27 mouse cellular contexts compared by ENCODE assay signal in the genomic region with DNA sequence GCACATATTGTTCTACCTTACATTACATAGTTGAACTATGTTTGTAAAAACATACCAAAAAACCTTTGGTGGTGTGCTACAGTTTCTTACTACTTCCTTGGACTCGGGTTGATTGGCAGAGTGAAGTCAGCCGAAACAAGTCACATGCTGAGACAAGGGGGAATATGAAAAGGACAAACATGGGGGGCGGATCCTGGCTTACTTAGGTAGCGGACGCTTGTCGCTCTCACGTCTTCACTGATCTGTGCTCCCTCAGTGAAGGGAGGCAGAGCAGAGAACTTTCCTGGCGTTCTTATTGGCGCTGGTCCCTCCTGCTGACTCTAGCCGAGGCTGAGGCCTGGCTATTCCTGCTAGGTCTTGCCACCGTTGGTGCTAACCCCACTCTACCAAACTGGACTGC. TPM values are rescaled to one million over a fixed set of nuclear protein-coding genes. Genes with fewer than 3 reads are reported as not detected.
"Had no signal": no experiment of that assay in that cellular context is flagged by ENCODE, and none has a peak within 500 bp of the region (broad histone marks: within the 10 kb centered on the region; RNA-seq: fewer than 3 reads in every experiment).

No protein-coding gene starts in this region.

- H3K9me3 ChIP-seq: heart, embryonic 10.5 days; heart, embryonic 12.5 days; hindbrain, embryonic 10.5 days; hindbrain, embryonic 12.5 days; intestine, embryonic 15.5 days; limb, embryonic 10.5 days; limb, embryonic 12.5 days; liver, embryonic 12.5 days had no signal

- DNase-seq: gastrocnemius, adult 2 months; gastrocnemius, postnatal 10 days; gastrocnemius, postnatal 25 days; heart, adult 18-20 months; heart, postnatal 10 days; heart, postnatal 4 days; kidney, adult 18-20 months; kidney, adult 8-10 months; kidney, postnatal 10 days; kidney, postnatal 25 days; kidney, postnatal 4 days had no signal

- H3K4me3 ChIP-seq: gastrocnemius, adult 2 months; heart, embryonic 10.5 days; heart, embryonic 12.5 days; hindbrain, embryonic 10.5 days; hindbrain, embryonic 12.5 days; intestine, embryonic 15.5 days; layer of hippocampus, adult 2 months; left cerebral cortex, adult 2 months; limb, embryonic 10.5 days; limb, embryonic 12.5 days; liver, embryonic 12.5 days had no signal

- ATAC-seq: hindbrain, embryonic 16.5 days; inflammation-experienced regulatory T-cells, adult 6 months; intestine, embryonic 15.5 days; intestine, postnatal 0 days; liver, embryonic 12.5 days had no signal

- H3K27me3 ChIP-seq: heart, embryonic 12.5 days; hindbrain, embryonic 12.5 days; intestine, embryonic 15.5 days; limb, embryonic 12.5 days; liver, embryonic 12.5 days had no signal

- H3K27ac ChIP-seq: gastrocnemius, adult 2 months; heart, embryonic 10.5 days; hindbrain, embryonic 10.5 days; hindbrain, embryonic 12.5 days; hindbrain, embryonic 14.5 days; intestine, embryonic 15.5 days; layer of hippocampus, adult 2 months; left cerebral cortex, adult 2 months; limb, embryonic 10.5 days; limb, embryonic 12.5 days; liver, embryonic 12.5 days; liver, embryonic 14.5 days had no signal

- H3K4me2 ChIP-seq: heart, embryonic 12.5 days; hindbrain, embryonic 12.5 days; hindbrain, embryonic 14.5 days; intestine, embryonic 15.5 days; limb, embryonic 12.5 days; liver, embryonic 12.5 days had no signal

- H3K4me1 ChIP-seq: heart, embryonic 12.5 days; hindbrain, embryonic 10.5 days; hindbrain, embryonic 12.5 days; intestine, embryonic 15.5 days; limb, embryonic 10.5 days; limb, embryonic 12.5 days had no signal

- H3K9ac ChIP-seq: heart, embryonic 12.5 days; hindbrain, embryonic 12.5 days; hindbrain, embryonic 14.5 days; intestine, embryonic 15.5 days; limb, embryonic 12.5 days; liver, embryonic 12.5 days; liver, embryonic 14.5 days had no signal

RNA-seq across cellular contexts. Expression of a gene that starts 37.1 kb away (rescaled TPM):
- polyA plus RNA-seq: liver, adult 2 months had no signal
